Mouse (Mus musculus) left cerebral cortex, postnatal 25 days (tissue): ENCODE data around the gene Castor2. TPM values are rescaled to one million over a fixed set of nuclear protein-coding genes. Genes with fewer than 3 reads are reported as not detected.
A peak's percentile ranks its signal among the peaks of the same experiment; 100 is the strongest.

Source experiments
- DNase-seq, 2 experiments: peaks; one replicate each; pipeline ENCODE4 v3.0.0; 2022; ENCODE audit warnings: low spot score in 2 of 2, mixed read lengths in 1 of 2
- intact Hi-C: fragments of 180-260 bp; cut with DNase I; formaldehyde crosslinking; loops from one replicate; pipeline ENCODE4 v1.15.1; 2025
- total RNA-seq, 2 experiments: library from RNA; stranded (reverse); gene quantifications; 2 replicates each; pipeline ENCODE4 v1.2.3; 2021

The Castor2 gene
- 10 to 100 TPM; 76.5 to 78.2 TPM for total RNA-seq

DNA sequence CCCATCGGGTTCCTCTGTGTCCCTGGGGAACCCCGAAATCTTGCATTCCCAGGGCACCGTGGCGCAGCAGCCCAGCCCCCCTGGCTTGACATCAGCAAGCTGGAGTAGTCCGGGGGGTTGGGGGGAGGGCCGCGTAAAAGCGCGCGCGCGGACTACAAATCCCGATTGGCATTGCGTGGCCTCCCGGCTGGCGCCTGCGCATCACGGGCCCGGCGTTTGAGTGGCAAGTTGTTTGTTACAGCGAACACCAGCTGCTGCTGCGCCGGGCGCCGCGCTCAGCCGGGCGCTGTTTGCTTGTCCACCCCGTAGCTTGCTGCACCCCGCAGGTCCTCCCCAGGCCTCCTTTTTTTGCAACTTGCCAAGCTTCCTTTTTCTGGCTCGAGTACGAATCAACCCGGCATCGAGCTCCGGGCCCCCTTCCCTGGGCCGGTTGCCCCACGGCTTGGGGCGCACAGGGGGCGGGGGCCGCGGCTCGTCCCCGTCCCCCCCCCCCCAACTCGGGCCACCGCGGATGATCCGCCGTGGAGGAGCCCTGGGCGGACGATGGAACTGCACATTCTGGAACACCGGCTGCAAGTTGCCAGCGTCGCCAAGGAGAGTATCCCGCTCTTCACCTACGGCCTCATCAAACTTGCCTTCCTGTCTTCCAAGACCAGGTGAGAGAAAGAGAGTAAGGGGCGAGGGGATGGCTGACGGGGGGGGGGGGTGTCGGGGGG, at the start of gene Castor2:
TSS of gene Castor2 (plus strand) at position 216 of the 716 bp plus-strand sequence.
- intact Hi-C loops, result no loop called here
- DNase-seq, result peak; percentile 97 to 99

- intact Hi-C loops, result no loop called here
- DNase-seq, result no peak
Measured at GRCm38 (mm10) chr5:134050711-134051110, 48.8 kb upstream of the Castor2 start.

GRCm38 (mm10) chr5:134052614-134053013, 46.9 kb upstream of the Castor2 start:
- no peak for DNase-seq
- intact Hi-C loops, result no loop called here

- intact Hi-C loops, result no loop called here
- DNase-seq, result no peak
Measured at GRCm38 (mm10) chr5:134054496-134054895, 45.0 kb upstream of the Castor2 start.

DNA sequence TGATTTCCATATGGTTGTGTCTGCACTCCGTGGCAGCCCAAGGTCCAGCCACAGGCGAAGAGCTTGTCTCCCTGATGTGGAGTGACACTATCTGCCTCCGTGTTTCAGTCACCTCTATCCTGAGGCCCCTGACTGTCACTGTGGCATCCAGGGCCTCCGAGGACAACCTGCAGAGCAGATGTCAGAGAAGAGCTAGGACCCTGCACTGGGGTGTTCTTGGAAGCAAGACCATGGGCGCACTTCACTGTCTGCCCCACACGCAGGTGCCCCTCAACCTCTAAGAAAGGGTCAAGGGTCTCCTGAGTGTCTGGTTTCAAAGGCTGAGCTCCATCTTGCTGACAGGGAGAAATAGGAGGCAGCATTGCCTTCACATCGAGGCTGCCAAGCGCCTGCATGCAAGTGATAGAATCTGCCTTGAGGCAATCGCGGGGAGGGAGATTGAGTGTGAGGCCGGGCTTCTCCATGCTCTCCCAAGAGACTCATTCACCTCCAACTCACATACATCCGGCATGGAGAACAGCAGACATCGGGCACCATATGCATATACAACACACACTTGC, 40.6 kb upstream of the Castor2 start:
- DNase-seq, result no peak
- intact Hi-C loops, result no loop called here

DNA sequence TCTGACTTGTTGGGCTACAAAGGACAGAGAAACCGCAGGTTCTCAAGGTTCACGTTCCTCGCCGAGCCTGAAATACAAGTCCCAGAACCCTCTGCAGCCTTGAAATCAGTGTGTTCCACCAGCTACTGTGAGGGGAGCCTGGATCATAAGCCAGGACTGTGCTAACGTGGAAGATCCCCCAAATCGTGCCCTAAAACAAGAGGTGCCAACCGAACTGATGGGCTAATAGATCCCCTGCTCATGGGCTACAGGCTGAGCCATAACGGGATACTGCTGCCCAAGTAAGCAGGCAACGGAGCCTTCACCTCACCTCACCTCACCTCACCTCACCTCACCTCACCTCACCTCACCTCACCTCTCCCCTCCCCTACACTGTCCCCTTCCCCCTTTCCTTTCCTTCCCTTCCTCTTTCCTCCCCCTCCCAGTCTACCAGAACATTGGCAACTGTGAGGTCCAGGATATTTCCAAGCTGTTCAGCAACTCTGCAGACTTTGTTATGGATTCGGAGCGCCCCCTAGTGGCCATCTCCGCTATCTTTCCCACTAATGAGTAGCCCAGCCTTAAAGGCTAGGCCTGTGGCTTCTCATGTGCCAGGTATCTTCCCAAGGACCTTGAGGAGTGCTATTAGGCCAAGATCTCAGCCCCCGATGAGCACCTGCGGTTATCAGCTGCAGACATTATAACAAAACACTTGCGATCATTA, 36.0 kb upstream of the Castor2 start:
- intact Hi-C loops, result loop anchor here (10.0 kb wide), 1 partner anchor 1929 kb away; no protein-coding TSS in a partner anchor

GRCm38 (mm10) chr5:134066261-134066660, 33.2 kb upstream of the Castor2 start:
- intact Hi-C loops, result loop anchor here (5.0 to 10.0 kb wide), 2 partner anchors 254 to 1931 kb away; no protein-coding TSS in a partner anchor
- DNase-seq, result no peak

More for the DNA sequence above, 36.0 kb upstream of the Castor2 start:
- DNase-seq, result peak; percentile 81 to 87

GRCm38 (mm10) chr5:134067924-134068323, 31.6 kb upstream of the Castor2 start:
- intact Hi-C loops, result loop anchor here (5.0 to 10.0 kb wide), 2 partner anchors 256 to 1933 kb away; no protein-coding TSS in a partner anchor
- peak; percentile 23 to 26 for DNase-seq

DNA sequence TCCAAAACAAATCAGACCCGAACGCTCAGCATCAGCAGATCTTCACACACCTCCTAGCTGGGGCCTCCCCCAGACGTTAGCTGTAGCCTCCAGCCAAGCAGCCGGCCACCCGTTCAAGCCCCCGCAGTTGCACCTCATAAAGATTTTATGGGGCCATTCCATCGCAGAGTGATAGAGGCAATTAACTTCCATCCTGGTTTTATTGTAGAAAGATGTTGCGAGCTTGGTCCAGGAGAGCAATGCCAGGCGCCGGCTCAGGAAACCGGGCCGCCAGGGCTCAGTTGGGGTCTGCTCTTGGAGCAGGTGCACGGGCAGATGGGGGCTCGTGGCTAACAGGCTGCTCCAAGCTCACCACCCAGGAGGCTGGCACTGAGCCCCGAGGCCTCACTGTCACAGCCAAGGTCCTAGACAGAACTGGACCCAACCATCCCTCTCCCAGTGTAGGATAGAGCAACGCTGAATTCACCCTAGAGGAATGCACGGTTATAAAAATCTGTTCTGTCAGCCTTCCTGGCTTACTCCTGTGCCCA, 25.9 kb upstream of the Castor2 start:
- no peak for DNase-seq
- intact Hi-C loops, result no loop called here

DNA sequence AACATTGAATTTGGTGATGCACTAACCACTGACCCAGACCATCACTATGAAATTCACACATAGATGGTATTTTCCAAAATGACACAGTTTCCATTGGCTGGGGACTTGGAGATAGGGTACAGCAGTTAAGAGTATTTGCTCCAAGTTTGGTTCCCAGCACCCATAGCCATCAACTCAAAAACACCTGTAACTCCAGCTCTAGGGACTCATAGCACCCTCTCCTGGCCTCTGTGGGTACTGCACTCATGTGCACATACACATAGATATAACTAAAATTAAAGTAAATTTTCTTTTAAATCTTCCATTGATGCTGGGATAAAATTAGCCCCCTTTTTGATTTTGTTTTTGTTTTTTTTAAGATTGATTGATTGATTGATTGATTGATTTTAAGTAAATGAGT, 25.1 kb upstream of the Castor2 start:
- intact Hi-C loops, result no loop called here

GRCm38 (mm10) chr5:134076175-134076574, 23.3 kb upstream of the Castor2 start:
- intact Hi-C loops, result no loop called here
- no peak for DNase-seq

More for the DNA sequence above, 25.1 kb upstream of the Castor2 start:
- no peak for DNase-seq

- intact Hi-C loops, result no loop called here
- DNase-seq, result peak in 1 of 2 experiments; percentile 22
Measured at GRCm38 (mm10) chr5:134080685-134081548, 18.6 kb upstream of the Castor2 start.

GRCm38 (mm10) chr5:134085227-134085626, 14.3 kb upstream of the Castor2 start:
- no peak for DNase-seq
- intact Hi-C loops, result no loop called here

DNA sequence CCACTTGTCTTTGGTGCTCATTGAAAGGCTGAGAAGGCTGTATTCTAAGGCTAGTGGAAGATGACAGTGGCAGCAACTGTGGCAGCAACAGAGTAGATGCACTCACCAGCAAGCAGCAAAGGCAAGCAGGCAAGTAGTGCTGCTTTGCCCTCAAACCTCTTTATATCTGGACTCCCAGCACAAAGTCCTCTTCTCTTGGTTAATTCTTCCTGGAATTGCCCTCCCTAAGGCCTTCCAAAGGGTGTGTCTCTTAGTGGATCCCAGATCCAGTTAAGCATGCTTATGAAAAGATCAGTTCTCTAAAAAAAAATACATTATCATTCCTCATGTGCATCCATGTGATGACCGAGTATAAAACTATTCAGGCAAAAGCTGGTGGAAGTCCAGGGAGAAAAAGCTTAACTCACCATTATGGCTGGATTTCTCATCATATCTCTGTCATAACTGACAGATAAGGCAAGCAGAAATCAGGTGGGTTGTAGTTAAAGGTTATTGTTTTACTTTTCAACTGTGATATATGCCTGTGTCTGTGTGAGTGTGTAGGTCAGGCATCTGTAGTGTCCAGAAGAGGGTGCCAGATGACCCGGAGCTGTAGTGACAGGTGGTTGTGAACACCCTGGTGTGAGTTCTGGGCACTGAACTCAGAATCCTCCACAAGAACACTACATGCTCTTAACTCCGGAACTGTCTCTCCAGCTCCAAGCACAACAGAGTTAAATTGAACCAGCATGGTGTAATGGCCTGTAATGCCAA, 13.4 kb upstream of the Castor2 start:
- no peak for DNase-seq
- intact Hi-C loops, result no loop called here

DNA sequence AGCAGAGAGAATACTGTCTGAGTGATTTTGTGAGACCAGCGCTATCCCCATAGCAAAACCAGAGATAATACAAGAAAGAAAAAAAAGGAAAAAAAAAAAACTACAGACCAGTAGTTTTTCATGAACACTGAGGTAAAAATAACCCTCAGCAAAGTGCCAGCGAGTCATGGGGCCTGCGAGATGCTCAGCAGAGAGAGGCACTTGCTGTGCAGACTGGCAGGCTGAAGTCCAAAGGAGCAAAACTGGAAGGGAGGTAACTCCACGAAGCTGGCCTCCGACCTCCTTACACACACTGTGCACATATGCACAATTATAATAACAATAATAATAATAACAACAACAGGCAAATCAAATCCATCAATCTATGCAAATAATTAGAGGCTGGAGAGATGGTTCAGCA, 12.3 kb upstream of the Castor2 start:
- peak in 1 of 2 experiments; percentile 51 for DNase-seq
- intact Hi-C loops, result no loop called here

DNA sequence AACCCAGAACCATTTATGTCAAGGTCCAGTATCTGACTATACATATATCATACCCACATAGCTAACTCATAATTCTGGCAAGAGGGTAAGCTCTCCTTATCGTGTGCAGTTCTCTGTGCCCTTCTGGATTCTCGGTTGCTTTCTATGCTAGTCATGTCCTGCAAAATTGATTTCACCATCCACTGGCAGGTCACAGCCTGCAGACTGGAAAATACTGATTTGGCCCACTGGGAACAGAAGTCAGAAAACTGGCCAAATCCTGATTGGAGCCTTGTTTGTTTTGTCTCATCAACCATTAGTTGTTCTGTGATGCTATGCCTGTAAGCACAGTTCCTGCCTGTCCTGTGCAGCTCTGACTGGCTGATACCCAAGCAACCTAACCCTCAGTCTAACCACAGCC, 3.7 kb upstream of the Castor2 start:
- intact Hi-C loops, result no loop called here
- DNase-seq, result no peak

DNA sequence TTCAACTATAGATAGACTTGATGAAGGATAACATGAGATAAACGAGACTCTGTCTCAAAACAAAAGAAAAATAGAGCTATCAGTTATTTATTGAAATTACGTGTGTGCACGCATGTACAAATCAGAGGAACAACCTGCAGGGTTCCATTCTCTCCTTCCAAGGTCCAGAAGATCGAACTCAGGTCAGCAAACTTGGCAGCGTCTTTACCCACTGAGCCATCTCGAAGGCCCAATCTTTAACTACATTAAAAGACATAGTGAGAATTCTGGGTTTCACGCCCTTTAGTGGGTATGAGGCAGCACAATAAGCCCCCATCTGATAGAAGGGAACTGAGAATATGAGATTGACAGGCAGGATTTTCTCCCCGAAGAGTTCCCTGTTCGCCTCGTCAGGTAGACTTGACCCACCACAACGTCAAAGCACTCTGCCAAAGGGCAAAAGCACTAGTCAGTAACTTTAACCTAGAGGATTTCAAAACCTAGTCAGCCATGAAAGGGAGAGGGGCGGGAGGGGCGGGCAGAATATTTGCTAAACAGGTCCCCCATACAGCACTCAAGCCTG, 1.1 kb upstream of the Castor2 start:
- DNase-seq, result no peak
- intact Hi-C loops, result no loop called here

DNA sequence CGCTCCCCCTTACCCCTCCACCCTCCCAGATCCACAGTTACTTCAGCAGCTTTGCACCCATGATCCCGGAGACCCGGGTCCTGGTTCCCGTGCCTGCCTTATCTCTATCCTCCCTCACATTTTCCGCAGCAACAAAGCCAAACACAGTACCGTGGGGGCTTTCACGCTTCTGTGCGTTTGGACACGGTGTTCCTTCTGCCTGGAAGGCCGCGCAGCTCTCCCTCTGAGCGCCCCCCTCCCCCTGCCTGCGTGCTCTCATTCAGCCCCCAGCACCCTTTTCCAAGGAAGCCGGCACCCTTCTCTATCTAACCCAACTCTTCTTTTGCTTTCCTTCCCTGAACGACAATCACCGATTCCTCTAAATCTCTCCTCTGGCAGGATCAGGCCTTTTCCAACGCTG, 535 bp upstream of the Castor2 start:
- peak in 1 of 2 experiments; percentile 48 for DNase-seq
- intact Hi-C loops, result no loop called here
